Mouse (Mus musculus): ENCODE measurements around the gene Gpn3. TPM values are rescaled to one million over a fixed set of nuclear protein-coding genes. Genes with fewer than 3 reads are reported as not detected.
"Not testable (repeated sequence)": the region's sequence is repeated elsewhere in the genome, so short reads cannot be mapped to it uniquely, and the experiment has no call there.

The Gpn3 gene
- polyA plus RNA-seq, 2 experiments from 2014 or later = 46.7 to 63.3 TPM

GRCm38 (mm10) chr5:122390671-122391070, 19.0 kb downstream of the Gpn3 start:
- no peak for ATAC-seq

- ATAC-seq = no peak
Measured at GRCm38 (mm10) chr5:122391178-122391785, 19.6 kb downstream of the Gpn3 start.

- ATAC-seq = peak; percentile 87
Measured at GRCm38 (mm10) chr5:122391786-122392180, 20.1 kb downstream of the Gpn3 start, which contains the start of gene Arpc3. Arpc3 (plus strand) TSS chr5:122391878.

- peak; percentile 9 for ATAC-seq
Measured at GRCm38 (mm10) chr5:122392227-122393004, 20.7 kb downstream of the Gpn3 start.

GRCm38 (mm10) chr5:122393887-122394286, 22.2 kb downstream of the Gpn3 start:
- ATAC-seq = peak; percentile 36

- no peak for ATAC-seq
Measured at GRCm38 (mm10) chr5:122396791-122397190, 25.1 kb downstream of the Gpn3 start.

- ATAC-seq = no peak
Measured at GRCm38 (mm10) chr5:122397495-122397894, 25.8 kb downstream of the Gpn3 start.

- ATAC-seq = no peak
Measured at GRCm38 (mm10) chr5:122399871-122400270, 28.2 kb downstream of the Gpn3 start.

GRCm38 (mm10) chr5:122400628-122401302, 29.1 kb downstream of the Gpn3 start:
- no peak for ATAC-seq

GRCm38 (mm10) chr5:122401303-122401640, 29.6 kb downstream of the Gpn3 start:
- no peak for ATAC-seq

GRCm38 (mm10) chr5:122402160-122402559, 30.5 kb downstream of the Gpn3 start:
- no peak for ATAC-seq

GRCm38 (mm10) chr5:122402772-122403171, 31.1 kb downstream of the Gpn3 start:
- no peak for ATAC-seq

GRCm38 (mm10) chr5:122403362-122403761, 31.7 kb downstream of the Gpn3 start:
- no peak for ATAC-seq

GRCm38 (mm10) chr5:122405537-122405936, 33.9 kb downstream of the Gpn3 start:
- ATAC-seq = no peak

GRCm38 (mm10) chr5:122409692-122410645, 38.3 kb downstream of the Gpn3 start:
- no peak for ATAC-seq

GRCm38 (mm10) chr5:122411892-122412291, 40.2 kb downstream of the Gpn3 start:
- ATAC-seq = no peak

- ATAC-seq = no peak
Measured at GRCm38 (mm10) chr5:122412826-122413225, 41.1 kb downstream of the Gpn3 start.

GRCm38 (mm10) chr5:122414351-122414750, 42.7 kb downstream of the Gpn3 start:
- no peak for ATAC-seq

GRCm38 (mm10) chr5:122415465-122415864, 43.8 kb downstream of the Gpn3 start:
- no peak for ATAC-seq

GRCm38 (mm10) chr5:122420676-122421075, 49.0 kb downstream of the Gpn3 start:
- ATAC-seq = not testable (repeated sequence)

- ATAC-seq = peak; percentile 41
Measured at GRCm38 (mm10) chr5:122421271-122422068, 49.8 kb downstream of the Gpn3 start, which contains the start of gene Anapc7. Anapc7 (plus strand) TSS chr5:122421693.
